Mouse (Mus musculus): ENCODE measurements around the gene Rad51. TPM values are rescaled to one million over a fixed set of nuclear protein-coding genes. Genes with fewer than 3 reads are reported as not detected.

The Rad51 gene
- polyA plus RNA-seq (2014; fragmentation: Nextera tagmentation; extraction: Ambion mirVana), result 32.6 and 39.5 TPM in 2 replicates

- H3K4me2 ChIP-seq (ENCODE audit: low read depth, low read length), result peak within 1 kb of the TSS; percentile 93
- H3K9me3 ChIP-seq (ENCODE audit: control insufficient read depth, low read length), result no peaks in the 10 kb centered on the region
- peaks cover 7% of the 10 kb centered on the region; the same call in 1 of the 2 replicates for H3K4me1 ChIP-seq (ENCODE audit: control insufficient read depth, insufficient read depth, low read length)
- peak within 1 kb of the TSS; percentile 75 for H3K9ac ChIP-seq (ENCODE audit: low read depth, low read length)
- DNase-seq (ENCODE audit: low spot score) (peak; percentile 94), ATAC-seq (ENCODE audit: low read depth) (peak; percentile 95)
- peak within 1 kb of the TSS; percentile 90 for H3K27ac ChIP-seq (replicated peaks; ENCODE audit: low read depth, low read length)
- H3K36me3 ChIP-seq (ENCODE audit: control insufficient read depth, insufficient read depth, low read length), result peaks cover 15% of the 10 kb centered on the region
- WGBS, result 0% methylated on average over 34 of the region's 51 CpGs
- peak within 1 kb of the TSS; percentile 78 for H3K4me3 ChIP-seq (ENCODE audit: low read depth, low read length)
- H3K27me3 ChIP-seq (replicated peaks; ENCODE audit: control insufficient read depth, insufficient read depth, low read length), result no peaks in the 10 kb centered on the region
These were observed at the start of gene Rad51 for GRCm38 (mm10) chr2:119112438-119113112. Gene Rad51, plus strand, starts transcription at chr2:119112793.

DNA sequence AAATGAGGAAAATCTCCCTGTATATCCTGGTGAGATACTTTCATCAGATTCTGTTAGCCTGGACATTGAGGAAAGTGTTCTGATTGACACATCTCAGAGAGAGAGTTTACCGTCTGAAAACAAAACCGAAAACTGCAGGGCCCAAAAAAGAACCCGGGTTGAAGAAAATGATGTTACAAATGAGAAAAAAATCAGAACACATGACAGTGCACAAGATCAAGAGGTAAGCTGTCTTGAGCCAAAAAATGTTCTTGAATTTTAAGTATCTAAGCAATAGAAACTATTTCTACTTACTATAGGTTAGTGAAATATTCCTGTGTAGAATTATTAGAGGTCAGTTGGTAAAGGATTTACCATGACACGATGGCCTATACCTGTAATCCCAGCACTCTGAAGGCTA lies 40.2 kb upstream of the Rad51 start:
- Histone ChIP-seq H3K4me1 (ENCODE audit: control insufficient read depth, insufficient read depth, low read length) (no peaks in the 10 kb centered on the region), H3K9ac (ENCODE audit: low read depth, low read length) (no peak overlapping the region), H3K27ac (replicated peaks; ENCODE audit: low read depth, low read length) (no peak overlapping the region), H3K4me2 (ENCODE audit: low read depth, low read length) (no peak overlapping the region), H3K36me3 (ENCODE audit: control insufficient read depth, insufficient read depth, low read length) (peaks cover 34% of the 10 kb centered on the region), H3K9me3 (ENCODE audit: control insufficient read depth, low read length) (no peaks in the 10 kb centered on the region), H3K4me3 (ENCODE audit: low read depth, low read length) (no peak overlapping the region), H3K27me3 (replicated peaks; ENCODE audit: control insufficient read depth, insufficient read depth, low read length) (no peaks in the 10 kb centered on the region)
- ATAC-seq (ENCODE audit: low read depth) (no peak), DNase-seq (ENCODE audit: low spot score) (no peak)
- 94% methylated on average over 4 of the region's 4 CpGs for WGBS

GRCm38 (mm10) chr2:119086156-119086555 lies 26.4 kb upstream of the Rad51 start:
- H3K4me1 ChIP-seq (ENCODE audit: control insufficient read depth, insufficient read depth, low read length), result no peaks in the 10 kb centered on the region

GRCm38 (mm10) chr2:119101552-119101951 lies 11.0 kb upstream of the Rad51 start:
- Histone ChIP-seq H3K4me2 (ENCODE audit: low read depth, low read length) (no peak overlapping the region), H3K9ac (ENCODE audit: low read depth, low read length) (no peak overlapping the region), H3K4me3 (ENCODE audit: low read depth, low read length) (no peak overlapping the region), H3K36me3 (ENCODE audit: control insufficient read depth, insufficient read depth, low read length) (peaks cover 45% of the 10 kb centered on the region), H3K9me3 (ENCODE audit: control insufficient read depth, low read length) (no peaks in the 10 kb centered on the region), H3K27me3 (replicated peaks; ENCODE audit: control insufficient read depth, insufficient read depth, low read length) (no peaks in the 10 kb centered on the region), H3K27ac (replicated peaks; ENCODE audit: low read depth, low read length) (no peak overlapping the region), H3K4me1 (ENCODE audit: control insufficient read depth, insufficient read depth, low read length) (no peaks in the 10 kb centered on the region)
- ATAC-seq (ENCODE audit: low read depth) (no peak), DNase-seq (ENCODE audit: low spot score) (no peak)

More at GRCm38 (mm10) chr2:119086156-119086555, 26.4 kb upstream of the Rad51 start:
- DNase-seq (ENCODE audit: low spot score) (no peak), ATAC-seq (ENCODE audit: low read depth) (no peak)
- H3K9me3 ChIP-seq (ENCODE audit: control insufficient read depth, low read length), result no peaks in the 10 kb centered on the region
- H3K36me3 ChIP-seq (ENCODE audit: control insufficient read depth, insufficient read depth, low read length), result peaks cover 37% of the 10 kb centered on the region
- no peaks in the 10 kb centered on the region for H3K27me3 ChIP-seq (replicated peaks; ENCODE audit: control insufficient read depth, insufficient read depth, low read length)
- no peak overlapping the region for H3K4me2 ChIP-seq (ENCODE audit: low read depth, low read length)
- H3K9ac ChIP-seq (ENCODE audit: low read depth, low read length), result no peak overlapping the region
- no peak overlapping the region for H3K27ac ChIP-seq (replicated peaks; ENCODE audit: low read depth, low read length)
- no peak overlapping the region for H3K4me3 ChIP-seq (ENCODE audit: low read depth, low read length)
- WGBS, result 94% methylated on average over 2 of the region's 2 CpGs

DNA sequence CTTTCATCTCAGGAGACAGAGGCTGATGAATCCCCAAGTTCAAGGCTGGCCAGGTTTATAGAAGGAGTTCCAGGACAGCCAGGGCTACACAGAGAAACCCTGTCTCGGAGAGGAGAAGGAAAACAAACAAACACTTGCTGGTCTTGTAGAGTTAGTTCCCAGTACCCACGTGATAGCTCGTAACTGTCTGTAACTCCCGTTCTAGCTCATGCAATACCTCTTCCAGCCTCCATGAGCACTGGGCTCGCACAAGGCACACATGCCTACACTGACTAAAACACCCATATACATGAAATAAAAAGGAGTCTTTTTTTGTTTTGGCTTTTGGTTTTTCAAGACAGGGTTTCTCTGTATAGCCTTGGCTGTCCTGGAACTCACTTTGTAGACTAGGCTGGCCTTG lies 6.0 kb upstream of the Rad51 start:
- Histone ChIP-seq H3K4me2 (ENCODE audit: low read depth, low read length) (no peak overlapping the region), H3K9ac (ENCODE audit: low read depth, low read length) (no peak overlapping the region), H3K9me3 (ENCODE audit: control insufficient read depth, low read length) (no peaks in the 10 kb centered on the region), H3K27ac (replicated peaks; ENCODE audit: low read depth, low read length) (no peak overlapping the region), H3K4me3 (ENCODE audit: low read depth, low read length) (no peak overlapping the region), H3K4me1 (ENCODE audit: control insufficient read depth, insufficient read depth, low read length) (no peaks in the 10 kb centered on the region), H3K36me3 (ENCODE audit: control insufficient read depth, insufficient read depth, low read length) (peaks cover 31% of the 10 kb centered on the region), H3K27me3 (replicated peaks; ENCODE audit: control insufficient read depth, insufficient read depth, low read length) (no peaks in the 10 kb centered on the region)
- DNase-seq (ENCODE audit: low spot score) (no peak), ATAC-seq (ENCODE audit: low read depth) (no peak)
- 81% methylated on average over 5 of the region's 5 CpGs for WGBS

GRCm38 (mm10) chr2:119108554-119108953 lies 4.0 kb upstream of the Rad51 start:
- H3K9me3 ChIP-seq (ENCODE audit: control insufficient read depth, low read length), result no peaks in the 10 kb centered on the region
- H3K27me3 ChIP-seq (replicated peaks; ENCODE audit: control insufficient read depth, insufficient read depth, low read length), result no peaks in the 10 kb centered on the region
- peaks cover 6% of the 10 kb centered on the region; the same call in 1 of the 2 replicates for H3K4me1 ChIP-seq (ENCODE audit: control insufficient read depth, insufficient read depth, low read length)
- H3K36me3 ChIP-seq (ENCODE audit: control insufficient read depth, insufficient read depth, low read length), result peaks cover 12% of the 10 kb centered on the region
- no peak overlapping the region for H3K9ac ChIP-seq (ENCODE audit: low read depth, low read length)
- no peak overlapping the region for H3K27ac ChIP-seq (replicated peaks; ENCODE audit: low read depth, low read length)
- no peak for ATAC-seq (ENCODE audit: low read depth)
- no peak overlapping the region for H3K4me3 ChIP-seq (ENCODE audit: low read depth, low read length)
- WGBS, result 68% methylated on average over 4 of the region's 4 CpGs
- DNase-seq (ENCODE audit: low spot score), result peak; percentile 61
- no peak overlapping the region for H3K4me2 ChIP-seq (ENCODE audit: low read depth, low read length)

DNA sequence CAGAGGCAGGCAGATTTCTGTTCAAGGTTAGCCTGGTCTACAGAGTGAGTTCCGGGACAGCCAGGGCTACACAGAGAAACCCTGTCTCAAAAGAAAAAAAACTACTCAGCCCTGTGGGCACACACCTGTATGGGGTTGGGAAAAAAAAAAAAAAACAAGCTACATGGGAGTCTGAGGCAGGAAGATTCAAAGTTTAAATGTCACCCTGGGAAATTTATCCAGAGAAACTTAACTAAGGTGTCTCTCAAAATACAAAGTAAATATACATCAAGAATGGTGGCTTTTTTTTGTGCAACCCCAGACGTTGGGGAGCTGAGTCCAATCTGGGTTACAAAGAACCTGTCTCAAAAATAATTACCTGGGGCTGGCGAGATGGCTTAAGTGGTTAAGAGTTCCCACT lies 1.5 kb upstream of the Rad51 start:
- Histone ChIP-seq H3K4me1 (ENCODE audit: control insufficient read depth, insufficient read depth, low read length) (peaks cover 7% of the 10 kb centered on the region; the same call in 1 of the 2 replicates), H3K36me3 (ENCODE audit: control insufficient read depth, insufficient read depth, low read length) (peaks cover 6% of the 10 kb centered on the region; the same call in 1 of the 2 replicates), H3K27ac (replicated peaks; ENCODE audit: low read depth, low read length) (no peak overlapping the region), H3K4me2 (ENCODE audit: low read depth, low read length) (no peak overlapping the region), H3K4me3 (ENCODE audit: low read depth, low read length) (no peak overlapping the region), H3K9ac (ENCODE audit: low read depth, low read length) (no peak overlapping the region), H3K9me3 (ENCODE audit: control insufficient read depth, low read length) (no peaks in the 10 kb centered on the region), H3K27me3 (replicated peaks; ENCODE audit: control insufficient read depth, insufficient read depth, low read length) (no peaks in the 10 kb centered on the region)
- DNase-seq (ENCODE audit: low spot score) (no peak), ATAC-seq (ENCODE audit: low read depth) (no peak)
- WGBS, result 88% methylated on average over 3 of the region's 3 CpGs

GRCm38 (mm10) chr2:119113121-119113925 lies 730 bp downstream of the Rad51 start:
- no peak for ATAC-seq (ENCODE audit: low read depth)
- H3K27ac ChIP-seq (replicated peaks; ENCODE audit: low read depth, low read length), result peak overlapping the region; percentile 90; the same call in 1 of the 2 replicates
- no peaks in the 10 kb centered on the region for H3K27me3 ChIP-seq (replicated peaks; ENCODE audit: control insufficient read depth, insufficient read depth, low read length)
- peaks cover 7% of the 10 kb centered on the region; the same call in 1 of the 2 replicates for H3K4me1 ChIP-seq (ENCODE audit: control insufficient read depth, insufficient read depth, low read length)
- WGBS, result 13% methylated on average over 20 of the region's 20 CpGs
- H3K36me3 ChIP-seq (ENCODE audit: control insufficient read depth, insufficient read depth, low read length), result peaks cover 21% of the 10 kb centered on the region
- H3K9me3 ChIP-seq (ENCODE audit: control insufficient read depth, low read length), result no peaks in the 10 kb centered on the region
- peak overlapping the region; percentile 93 for H3K4me2 ChIP-seq (ENCODE audit: low read depth, low read length)
- peak overlapping the region; percentile 75 for H3K9ac ChIP-seq (ENCODE audit: low read depth, low read length)
- peak overlapping the region; percentile 78 for H3K4me3 ChIP-seq (ENCODE audit: low read depth, low read length)
- no peak for DNase-seq (ENCODE audit: low spot score)

Data from embryonic facial prominence, embryonic 14.5 days (tissue).